36 mouse cellular contexts compared by ENCODE assay signal in genomic region chr2:163241867-163242266, GRCm38 (mm10). TPM values are rescaled to one million over a fixed set of nuclear protein-coding genes. Genes with fewer than 3 reads are reported as not detected.
DNase-seq lines count a peak whose midpoint lies in the region; ATAC-seq lines count a peak whose summit lies in the region.
"Had no signal": no experiment of that assay in that cellular context is flagged by ENCODE, and none has a peak within 500 bp of the region (broad histone marks: within the 10 kb centered on the region; RNA-seq: fewer than 3 reads in every experiment).

No protein-coding gene starts in this region.

- no peaks in the 10 kb centered on the region for H3K4me1 ChIP-seq in limb, embryonic 11.5 days (ENCODE audit: control insufficient read depth, insufficient read depth, low read length)
- H3K4me1 ChIP-seq in limb, embryonic 10.5 days: peaks cover 15% of the 10 kb centered on the region
- H3K4me1 ChIP-seq in embryonic facial prominence, embryonic 11.5 days (ENCODE audit: control insufficient read depth, insufficient read depth, low read length): no peaks in the 10 kb centered on the region
- H3K4me1 ChIP-seq in forebrain, embryonic 12.5 days: peaks cover 59% of the 10 kb centered on the region
- H3K4me1 ChIP-seq: megakaryocyte, embryonic 14.5 days had no signal

- H3K9ac ChIP-seq in limb, embryonic 11.5 days (ENCODE audit: low read length): no peak overlapping the region
- H3K9ac ChIP-seq in embryonic facial prominence, embryonic 11.5 days (replicated peaks; ENCODE audit: low read length): no peak overlapping the region
- no peak overlapping the region for H3K9ac ChIP-seq in forebrain, embryonic 12.5 days
- H3K9ac ChIP-seq: embryonic facial prominence, embryonic 15.5 days; forebrain, embryonic 13.5 days; heart, embryonic 12.5 days; kidney, embryonic 15.5 days; liver, embryonic 14.5 days; lung, embryonic 14.5 days; neural tube, embryonic 12.5 days had no signal

- H3K4me3 ChIP-seq in limb, embryonic 11.5 days (ENCODE audit: low read depth, low read length): no peak overlapping the region
- H3K4me3 ChIP-seq in limb, embryonic 10.5 days: no peak overlapping the region
- no peak overlapping the region for H3K4me3 ChIP-seq in embryonic facial prominence, embryonic 11.5 days (ENCODE audit: low read depth, low read length)
- no peak overlapping the region for H3K4me3 ChIP-seq in forebrain, embryonic 12.5 days (replicated peaks)
- H3K4me3 ChIP-seq: embryonic facial prominence, embryonic 15.5 days; forebrain, embryonic 13.5 days; gastrocnemius, adult 2 months; heart, adult 2 months; heart, embryonic 12.5 days; kidney, embryonic 15.5 days; layer of hippocampus, adult 2 months; megakaryocyte, embryonic 14.5 days; myocyte; neural tube, embryonic 12.5 days had no signal

- no peak overlapping the region for H3K27ac ChIP-seq in limb, embryonic 11.5 days (replicated peaks; ENCODE audit: low read depth, low read length)
- H3K27ac ChIP-seq in limb, embryonic 10.5 days: no peak overlapping the region
- H3K27ac ChIP-seq in embryonic facial prominence, embryonic 11.5 days (replicated peaks; ENCODE audit: low read depth, low read length): no peak overlapping the region
- no peak overlapping the region for H3K27ac ChIP-seq in forebrain, embryonic 12.5 days
- H3K27ac ChIP-seq: embryonic facial prominence, embryonic 15.5 days; forebrain, embryonic 13.5 days; gastrocnemius, adult 2 months; heart, adult 2 months; hindbrain, postnatal 0 days; kidney, embryonic 15.5 days; layer of hippocampus, adult 2 months; liver, embryonic 14.5 days; neural tube, embryonic 12.5 days; stomach, postnatal 0 days had no signal

- ATAC-seq in limb, embryonic 11.5 days (ENCODE audit: insufficient number of reproducible peaks, low FRiP score, low TSS enrichment, low read depth): no peak
- no peak for ATAC-seq in embryonic facial prominence, embryonic 11.5 days (replicated peaks; ENCODE audit: insufficient number of reproducible peaks, low FRiP score, low TSS enrichment, low read depth)
- ATAC-seq in megakaryocyte progenitor cell, adult 5-6 weeks (replicated peaks; ENCODE audit: poor library complexity): 0 out of 2 replicates have a peak, but pooled peaks have one; percentile 29
- no peak for ATAC-seq in forebrain, embryonic 12.5 days (ENCODE audit: low FRiP score)
- ATAC-seq: forebrain, embryonic 13.5 days; hindbrain, postnatal 0 days; midbrain, embryonic 16.5 days had no signal

- H3K4me2 ChIP-seq in limb, embryonic 11.5 days (ENCODE audit: low read depth, severe bottlenecking): no peak overlapping the region
- H3K4me2 ChIP-seq in embryonic facial prominence, embryonic 11.5 days (ENCODE audit: low read depth, low read length): no peak overlapping the region
- no peak overlapping the region for H3K4me2 ChIP-seq in forebrain, embryonic 12.5 days
- H3K4me2 ChIP-seq: embryonic facial prominence, embryonic 15.5 days; forebrain, embryonic 13.5 days; heart, embryonic 12.5 days; kidney, embryonic 15.5 days; lung, embryonic 14.5 days; neural tube, embryonic 12.5 days had no signal

- DNase-seq in limb, embryonic 11.5 days (ENCODE audit: low spot score): peak; percentile 28
- no peak for DNase-seq in limb, embryonic 10.5 days (ENCODE audit: low spot score)
- DNase-seq in embryo, embryonic 10.5 days (ENCODE audit: low spot score): peak; percentile 63
- peak; percentile 33 for DNase-seq in embryonic facial prominence, embryonic 11.5 days (ENCODE audit: low spot score)
- DNase-seq in cerebellum, adult 8-10 months: no peak
- DNase-seq in layer of hippocampus, adult 11-12 months (ENCODE audit: low spot score): no peak
- DNase-seq: adrenal gland, postnatal 25 days; B cell, adult 2 months; cerebellum, adult 11-12 months; cerebellum, postnatal 10 days; gastrocnemius, adult 2 months; gastrocnemius, postnatal 36 days; heart, adult 2 months; heart, postnatal 4 days; kidney, adult 11 months; kidney, postnatal 25 days; left cerebral cortex, postnatal 4 days; liver; lung, embryonic 14.5 days; right cerebral cortex, postnatal 4 days; thymus, adult 18-20 months; thymus, postnatal 4 days had no signal

- no peaks in the 10 kb centered on the region for H3K36me3 ChIP-seq in limb, embryonic 11.5 days (ENCODE audit: control insufficient read depth, insufficient read depth, low read length)
- H3K36me3 ChIP-seq in limb, embryonic 10.5 days: no peaks in the 10 kb centered on the region
- no peaks in the 10 kb centered on the region for H3K36me3 ChIP-seq in embryonic facial prominence, embryonic 11.5 days (replicated peaks; ENCODE audit: control insufficient read depth, insufficient read depth, low read depth, low read length)
- H3K36me3 ChIP-seq in forebrain, embryonic 12.5 days (replicated peaks): no peaks in the 10 kb centered on the region
- H3K36me3 ChIP-seq: embryonic facial prominence, embryonic 15.5 days; heart, embryonic 12.5 days; kidney, embryonic 15.5 days; neural tube, embryonic 12.5 days had no signal

- 23% methylated on average over 5 of the region's 5 CpGs for WGBS in limb, embryonic 11.5 days
- 21% methylated on average over 5 of the region's 5 CpGs for WGBS in limb, embryonic 10.5 days
- 7% methylated on average over 5 of the region's 5 CpGs for WGBS in embryonic facial prominence, embryonic 11.5 days
- WGBS in forebrain, embryonic 12.5 days: 31% methylated on average over 5 of the region's 5 CpGs

- no peaks in the 10 kb centered on the region for H3K27me3 ChIP-seq in limb, embryonic 11.5 days (ENCODE audit: control insufficient read depth, insufficient read depth, low read length)
- H3K27me3 ChIP-seq in limb, embryonic 10.5 days (ENCODE audit: low read depth, poor library complexity, severe bottlenecking): peaks cover 4% of the 10 kb centered on the region; the same call in 1 of the 2 replicates
- no peaks in the 10 kb centered on the region for H3K27me3 ChIP-seq in embryonic facial prominence, embryonic 11.5 days (ENCODE audit: control insufficient read depth, insufficient read depth, low read length)
- H3K27me3 ChIP-seq in forebrain, embryonic 12.5 days: no peaks in the 10 kb centered on the region
- H3K27me3 ChIP-seq: forebrain, embryonic 13.5 days had no signal

- H3K9me3 ChIP-seq in limb, embryonic 11.5 days (ENCODE audit: control insufficient read depth, low read length): no peaks in the 10 kb centered on the region
- H3K9me3 ChIP-seq in limb, embryonic 10.5 days (replicated peaks): no peaks in the 10 kb centered on the region
- H3K9me3 ChIP-seq in embryonic facial prominence, embryonic 11.5 days (replicated peaks; ENCODE audit: control insufficient read depth, low read length): no peaks in the 10 kb centered on the region
- H3K9me3 ChIP-seq in forebrain, embryonic 12.5 days: no peaks in the 10 kb centered on the region
- H3K9me3 ChIP-seq: embryonic facial prominence, embryonic 15.5 days; forebrain, embryonic 13.5 days; heart, embryonic 12.5 days; kidney, embryonic 15.5 days; neural tube, embryonic 12.5 days had no signal

RNA-seq across cellular contexts. Expression of gene Tox2, which starts 38.9 kb away (rescaled TPM):
- 2.1 TPM in 2 replicates for polyA plus RNA-seq in limb, embryonic 11.5 days (2014; fragmentation: Nextera tagmentation; extraction: Ambion mirVana)
- polyA plus RNA-seq in limb, embryonic 10.5 days (2016; fragmentation: Nextera tagmentation; extraction: Ambion mirVana): 0.48 and 1.8 TPM in 2 replicates
- polyA plus RNA-seq in embryonic facial prominence, embryonic 11.5 days (2014; fragmentation: Nextera tagmentation; extraction: Ambion mirVana): 10.8 and 13.2 TPM in 2 replicates
- total RNA-seq in megakaryocyte progenitor cell, adult 5-6 weeks (2015): 0.15 and 0.27 TPM in 2 replicates
- total RNA-seq in megakaryocyte progenitor cell, adult 5-6 weeks (2017): 0.74 TPM in 1 of 2 replicates, not detected in the other
- 27.2 and 31.6 TPM in 2 replicates for polyA plus RNA-seq in forebrain, embryonic 12.5 days (2016; fragmentation: Nextera tagmentation; extraction: Ambion mirVana)

Comparison
In these comparisons a context has a peak if more than half of its experiments do, and no peak if none do; other contexts are left out.
1. DNase-seq: peak in limb, embryonic 11.5 days (single experiment), embryo, embryonic 10.5 days (single experiment) and embryonic facial prominence, embryonic 11.5 days (single experiment); none in limb, embryonic 10.5 days (single experiment), cerebellum, adult 8-10 months (single experiment) and layer of hippocampus, adult 11-12 months (single experiment).